Mouse (Mus musculus): ENCODE data around the gene Btrc. TPM values are rescaled to one million over a fixed set of nuclear protein-coding genes. Genes with fewer than 3 reads are reported as not detected.

The Btrc gene
- polyA plus RNA-seq, 1 experiment from 2014 or later: 34.2 TPM

GRCm38 (mm10) chr19:45577141-45577750 is 213.7 kb downstream of the Btrc start:
- H3K9ac ChIP-seq: peak overlapping the region; percentile 14; the same call in 1 of the 2 replicates
- H3K4me3 ChIP-seq: no peak overlapping the region
- no peak for ATAC-seq (ENCODE audit: extremely low read depth, insufficient number of reproducible peaks, low FRiP score, low TSS enrichment)
- H3K27ac ChIP-seq (replicated peaks): no peak overlapping the region
- H3K27me3 ChIP-seq (replicated peaks): no peaks in the 10 kb centered on the region
- H3K4me1 ChIP-seq: peaks cover 67% of the 10 kb centered on the region
- H3K4me2 ChIP-seq: no peak overlapping the region
- 65% methylated on average over 14 of the region's 14 CpGs for WGBS
- H3K9me3 ChIP-seq: peaks cover 3% of the 10 kb centered on the region; the same call in 1 of the 2 replicates
- H3K36me3 ChIP-seq: peaks cover 50% of the 10 kb centered on the region

DNA sequence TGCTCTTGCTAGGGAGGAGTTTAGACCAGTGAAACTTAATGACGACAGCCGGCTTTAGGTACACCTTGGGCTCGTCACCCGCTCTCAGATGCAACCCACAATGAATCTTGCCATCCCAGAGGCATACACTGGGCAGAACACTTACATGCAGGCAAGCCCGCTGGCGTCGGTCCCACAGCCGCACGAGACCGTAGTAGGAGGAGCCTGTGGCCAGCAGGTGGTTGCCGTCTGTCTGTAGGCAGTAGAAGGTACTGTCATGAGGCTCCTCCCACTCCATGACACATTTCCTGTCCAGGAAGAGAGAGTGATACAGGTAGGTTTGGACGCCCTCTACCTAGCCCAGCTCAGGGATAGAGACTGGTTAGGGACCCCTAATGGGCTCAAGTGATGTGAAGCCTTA is 215.4 kb downstream of the Btrc start:
- H3K36me3 ChIP-seq: peaks cover 45% of the 10 kb centered on the region
- H3K4me1 ChIP-seq: peaks cover 62% of the 10 kb centered on the region
- H3K9ac ChIP-seq: peak overlapping the region; percentile 47; the same call in 1 of the 2 replicates
- no peak overlapping the region for H3K4me2 ChIP-seq
- H3K9me3 ChIP-seq: peaks cover 3% of the 10 kb centered on the region; the same call in 1 of the 2 replicates
- no peak overlapping the region for H3K4me3 ChIP-seq
- 76% methylated on average over 12 of the region's 12 CpGs for whole genome bisulfite sequencing
- H3K27me3 ChIP-seq (replicated peaks): no peaks in the 10 kb centered on the region
- no peak for ATAC-seq (ENCODE audit: extremely low read depth, insufficient number of reproducible peaks, low FRiP score, low TSS enrichment)
- no peak overlapping the region for H3K27ac ChIP-seq (replicated peaks)

DNA sequence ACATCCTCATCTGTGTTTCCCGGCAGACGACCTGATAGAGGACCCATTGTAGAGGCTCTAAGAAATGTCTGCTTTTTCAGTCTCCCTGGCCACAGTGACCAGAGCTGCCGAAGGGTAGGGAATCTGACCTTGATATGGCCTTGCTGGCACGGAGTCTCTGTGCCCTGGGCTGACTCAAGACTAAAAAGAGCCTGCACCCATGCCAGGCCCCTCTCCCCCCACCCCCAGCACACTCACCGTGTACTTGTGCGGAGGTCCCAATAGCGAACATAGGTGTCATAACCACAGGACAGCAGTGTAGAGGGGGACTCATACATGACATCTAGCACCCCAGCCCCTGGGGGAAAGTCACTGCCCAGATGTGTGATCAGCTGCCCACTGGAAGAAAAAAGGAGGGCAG is 215.9 kb downstream of the Btrc start:
- Histone ChIP-seq H3K4me1 (peaks cover 57% of the 10 kb centered on the region), H3K36me3 (peaks cover 45% of the 10 kb centered on the region), H3K9ac (peak overlapping the region; percentile 47), H3K9me3 (peaks cover 3% of the 10 kb centered on the region; the same call in 1 of the 2 replicates), H3K4me2 (no peak overlapping the region), H3K27ac (replicated peaks) (no peak overlapping the region), H3K4me3 (no peak overlapping the region), H3K27me3 (replicated peaks) (no peaks in the 10 kb centered on the region)
- 61% methylated on average over 7 of the region's 7 CpGs for WGBS
- no peak for ATAC-seq (ENCODE audit: extremely low read depth, insufficient number of reproducible peaks, low FRiP score, low TSS enrichment)

Other genes starting within 250 kb of the Btrc start
- gene Tlx1, start 213.1 kb upstream of the Btrc start, polyA plus RNA-seq (2015; fragmentation: Nextera tagmentation; extraction: Ambion mirVana): 0.11 and 0.23 TPM in 2 replicates
- not detected in 2 replicates for gene Lbx1, start 127.9 kb upstream of the Btrc start, polyA plus RNA-seq (2015; fragmentation: Nextera tagmentation; extraction: Ambion mirVana)
- gene Poll, start 196.8 kb downstream of the Btrc start, polyA plus RNA-seq (2015; fragmentation: Nextera tagmentation; extraction: Ambion mirVana): 13.2 and 15.6 TPM in 2 replicates
- 27.7 and 31.1 TPM in 2 replicates for gene Gm17018, start 196.9 kb downstream of the Btrc start, polyA plus RNA-seq (2015; fragmentation: Nextera tagmentation; extraction: Ambion mirVana)